Mouse (Mus musculus): ENCODE results near the gene Il4ra. TPM values are rescaled to one million over a fixed set of nuclear protein-coding genes. Genes with fewer than 3 reads are reported as not detected.

Il4ra gene
- polyA plus RNA-seq, 1 experiment from 2014 or later, result 7.3 TPM

Other genes with a start within 250 kb of the Il4ra start
- gene Kdm8, start 107.4 kb upstream of the Il4ra start, polyA plus RNA-seq (2016; fragmentation: Nextera tagmentation; extraction: Ambion mirVana), result 9.3 and 10.7 TPM in 2 replicates
- gene Nsmce1, start 60.5 kb upstream of the Il4ra start, polyA plus RNA-seq (2016; fragmentation: Nextera tagmentation; extraction: Ambion mirVana), result 93.6 and 107 TPM in 2 replicates
- gene Il21r, start 51.3 kb downstream of the Il4ra start, polyA plus RNA-seq (2016; fragmentation: Nextera tagmentation; extraction: Ambion mirVana), result 0.30 and 0.57 TPM in 2 replicates
- gene Gtf3c1, start 155.7 kb downstream of the Il4ra start, polyA plus RNA-seq (2016; fragmentation: Nextera tagmentation; extraction: Ambion mirVana), result 51.0 and 52.0 TPM in 2 replicates
- gene D430042O09Rik, start 155.8 kb downstream of the Il4ra start, polyA plus RNA-seq (2016; fragmentation: Nextera tagmentation; extraction: Ambion mirVana), result 11.3 and 15.0 TPM in 2 replicates